ENCODE assay signal across 8 mouse cellular contexts in genomic region chr7:142385742-142386403, GRCm38 (mm10). TPM values are rescaled to one million over a fixed set of nuclear protein-coding genes. Genes with fewer than 3 reads are reported as not detected.
A peak's percentile ranks its signal among the peaks of the same experiment; 100 is the strongest.
DNase-seq lines count a peak whose midpoint lies in the region; ATAC-seq lines count a peak whose summit lies in the region.

No protein-coding gene starts in this region.

- 78% methylated on average over 3 of the region's 3 CpGs for WGBS in heart, embryonic 15.5 days
- 91% methylated on average over 3 of the region's 3 CpGs for WGBS in hindbrain, embryonic 10.5 days
- 88% methylated on average over 3 of the region's 3 CpGs for WGBS in midbrain, embryonic 11.5 days

- no peaks in the 10 kb centered on the region for H3K9me3 ChIP-seq in heart, embryonic 15.5 days (replicated peaks)
- H3K9me3 ChIP-seq in hindbrain, embryonic 10.5 days: no peaks in the 10 kb centered on the region
- no peaks in the 10 kb centered on the region for H3K9me3 ChIP-seq in midbrain, embryonic 11.5 days (ENCODE audit: control insufficient read depth, low read length)

- no peak for ATAC-seq in heart, embryonic 15.5 days (replicated peaks; ENCODE audit: insufficient number of reproducible peaks, insufficient read depth, low FRiP score, low read depth)
- no peak for ATAC-seq in midbrain, embryonic 11.5 days (ENCODE audit: low FRiP score)
- ATAC-seq in megakaryocyte progenitor cell, adult 5-6 weeks (replicated peaks; ENCODE audit: poor library complexity): no peak

- H3K4me3 ChIP-seq in heart, embryonic 15.5 days: peak overlapping the region; percentile 70
- peak overlapping the region; percentile 94 for H3K4me3 ChIP-seq in brown adipose tissue, adult 24 weeks (ENCODE audit: insufficient read depth, low read depth, low read length)
- H3K4me3 ChIP-seq in hindbrain, embryonic 10.5 days: peak overlapping the region; percentile 92
- no peak overlapping the region for H3K4me3 ChIP-seq in midbrain, embryonic 11.5 days (ENCODE audit: low read depth, low read length)

- H3K9ac ChIP-seq in heart, embryonic 15.5 days: peak overlapping the region; percentile 77
- no peak overlapping the region for H3K9ac ChIP-seq in midbrain, embryonic 11.5 days (ENCODE audit: low read length)

- peak overlapping the region; percentile 91 for H3K4me2 ChIP-seq in heart, embryonic 15.5 days
- H3K4me2 ChIP-seq in midbrain, embryonic 11.5 days: peak overlapping the region; percentile 81; the same call in 1 of the 2 replicates

- H3K27ac ChIP-seq in heart, embryonic 15.5 days: peak overlapping the region; percentile 82
- peak overlapping the region; percentile 46 for H3K27ac ChIP-seq in brown adipose tissue, adult 24 weeks (replicated peaks; ENCODE audit: low read depth, low read length)
- H3K27ac ChIP-seq in hindbrain, embryonic 10.5 days: 0 out of 2 replicates have a peak overlapping the region, but pooled peaks have one; percentile 92
- no peak overlapping the region for H3K27ac ChIP-seq in midbrain, embryonic 11.5 days (ENCODE audit: low read depth, low read length)

- no peaks in the 10 kb centered on the region for H3K27me3 ChIP-seq in heart, embryonic 15.5 days
- H3K27me3 ChIP-seq in hindbrain, embryonic 10.5 days (ENCODE audit: insufficient read depth, poor library complexity, severe bottlenecking): 0 out of 2 replicates have a peak, but pooled peaks cover 6% of the 10 kb centered on the region
- no peaks in the 10 kb centered on the region for H3K27me3 ChIP-seq in midbrain, embryonic 11.5 days (ENCODE audit: control insufficient read depth, insufficient read depth, low read length)

- intact Hi-C loops in heart, postnatal 14 days (cut with DNase I): no loop called here

- DNase-seq in heart, postnatal 14 days: no peak
- DNase-seq in hindbrain, embryonic 10.5 days (ENCODE audit: low spot score): no peak
- no peak for DNase-seq in midbrain, embryonic 11.5 days (ENCODE audit: low spot score, missing footprints)
- DNase-seq in layer of hippocampus, postnatal 14 days (ENCODE audit: low spot score in 2 of 2): no peak
- DNase-seq in kidney, postnatal 14 days: no peak

- H3K4me1 ChIP-seq in heart, embryonic 15.5 days (replicated peaks): peaks cover 23% of the 10 kb centered on the region
- peaks cover 12% of the 10 kb centered on the region for H3K4me1 ChIP-seq in brown adipose tissue, adult 24 weeks (ENCODE audit: control insufficient read depth, insufficient read depth, insufficient read length, low read length)
- H3K4me1 ChIP-seq in hindbrain, embryonic 10.5 days (replicated peaks): peaks cover 24% of the 10 kb centered on the region
- peaks cover 8% of the 10 kb centered on the region for H3K4me1 ChIP-seq in midbrain, embryonic 11.5 days (ENCODE audit: control insufficient read depth, insufficient read depth, low read length)

- H3K36me3 ChIP-seq in heart, embryonic 15.5 days: peaks cover 45% of the 10 kb centered on the region
- H3K36me3 ChIP-seq in hindbrain, embryonic 10.5 days: peaks cover 48% of the 10 kb centered on the region
- peaks cover 18% of the 10 kb centered on the region; the same call in 1 of the 2 replicates for H3K36me3 ChIP-seq in midbrain, embryonic 11.5 days (ENCODE audit: control insufficient read depth, insufficient read depth, low read length)

RNA-seq across cellular contexts. Expression of gene Ctsd, which starts 2.0 kb away (rescaled TPM):
- polyA plus RNA-seq in heart, embryonic 15.5 days (2015; fragmentation: Nextera tagmentation; extraction: Ambion mirVana): 389 and 487 TPM in 2 replicates
- 100 to 1,000 TPM; 572 to 613 TPM for total RNA-seq in heart, postnatal 14 days (2021)
- 1,099 and 1,150 TPM in 2 replicates for polyA plus RNA-seq in brown adipose tissue, adult 24 weeks (2012; ENCODE audit: insufficient read depth, insufficient read length, missing spikeins)
- 159 and 198 TPM in 2 replicates for polyA plus RNA-seq in hindbrain, embryonic 10.5 days (2016; fragmentation: Nextera tagmentation; extraction: Ambion mirVana)
- polyA plus RNA-seq in midbrain, embryonic 11.5 days (2014; fragmentation: Nextera tagmentation; extraction: Ambion mirVana): 166 and 169 TPM in 2 replicates
- total RNA-seq in layer of hippocampus, postnatal 14 days (2021): 100 to 1,000 TPM; 304 to 345 TPM
- 115 and 133 TPM in 2 replicates for total RNA-seq in megakaryocyte progenitor cell, adult 5-6 weeks (2015)
- 129 and 170 TPM in 2 replicates for total RNA-seq in megakaryocyte progenitor cell, adult 5-6 weeks (2017)

RNA-seq across cellular contexts. Expression of gene Gm49369, which starts 3.4 kb away (rescaled TPM):
- polyA plus RNA-seq in heart, embryonic 15.5 days (2015; fragmentation: Nextera tagmentation; extraction: Ambion mirVana): 1.2 TPM in 1 of 2 replicates, not detected in the other
- total RNA-seq in heart, postnatal 14 days (2021): 1 to 10 TPM; 2.4 to 6.7 TPM
- polyA plus RNA-seq in brown adipose tissue, adult 24 weeks (2012; ENCODE audit: insufficient read depth, insufficient read length, missing spikeins): 3.0 and 3.8 TPM in 2 replicates
- 1.5 TPM in 1 of 2 replicates, not detected in the other for polyA plus RNA-seq in hindbrain, embryonic 10.5 days (2016; fragmentation: Nextera tagmentation; extraction: Ambion mirVana)
- 0.79 and 0.93 TPM in 2 replicates for polyA plus RNA-seq in midbrain, embryonic 11.5 days (2014; fragmentation: Nextera tagmentation; extraction: Ambion mirVana)
- total RNA-seq in layer of hippocampus, postnatal 14 days (2021): under 1 TPM in 1 of 2 experiments, not detected in 1; 0.71 TPM
- not detected in 2 replicates for total RNA-seq in megakaryocyte progenitor cell, adult 5-6 weeks (2015)
- total RNA-seq in megakaryocyte progenitor cell, adult 5-6 weeks (2017): 25.2 and 59.0 TPM in 2 replicates

RNA-seq across cellular contexts. Expression of gene Ifitm10, which starts 12.3 kb away (rescaled TPM):
- polyA plus RNA-seq in heart, embryonic 15.5 days (2015; fragmentation: Nextera tagmentation; extraction: Ambion mirVana): 4.7 and 5.5 TPM in 2 replicates
- total RNA-seq in heart, postnatal 14 days (2021): 1 to 10 TPM; 1.7 to 2.1 TPM
- polyA plus RNA-seq in brown adipose tissue, adult 24 weeks (2012; ENCODE audit: insufficient read depth, insufficient read length, missing spikeins): 1.5 TPM in 1 of 2 replicates, not detected in the other
- 0.63 and 1.1 TPM in 2 replicates for polyA plus RNA-seq in hindbrain, embryonic 10.5 days (2016; fragmentation: Nextera tagmentation; extraction: Ambion mirVana)
- polyA plus RNA-seq in midbrain, embryonic 11.5 days (2014; fragmentation: Nextera tagmentation; extraction: Ambion mirVana): 0.18 and 0.40 TPM in 2 replicates
- total RNA-seq in layer of hippocampus, postnatal 14 days (2021): 10 to 100 TPM; 30.0 to 31.3 TPM
- not detected in 2 replicates for total RNA-seq in megakaryocyte progenitor cell, adult 5-6 weeks (2015)
- not detected in 2 replicates for total RNA-seq in megakaryocyte progenitor cell, adult 5-6 weeks (2017)

RNA-seq across cellular contexts. Expression of gene Syt8, which starts 48.8 kb away (rescaled TPM):
- 0.48 and 1.7 TPM in 2 replicates for polyA plus RNA-seq in heart, embryonic 15.5 days (2015; fragmentation: Nextera tagmentation; extraction: Ambion mirVana)
- not detected for total RNA-seq in heart, postnatal 14 days (2021)
- polyA plus RNA-seq in brown adipose tissue, adult 24 weeks (2012; ENCODE audit: insufficient read depth, insufficient read length, missing spikeins): not detected in 2 replicates
- polyA plus RNA-seq in hindbrain, embryonic 10.5 days (2016; fragmentation: Nextera tagmentation; extraction: Ambion mirVana): not detected in 2 replicates
- polyA plus RNA-seq in midbrain, embryonic 11.5 days (2014; fragmentation: Nextera tagmentation; extraction: Ambion mirVana): not detected in 2 replicates
- not detected for total RNA-seq in layer of hippocampus, postnatal 14 days (2021)
- total RNA-seq in megakaryocyte progenitor cell, adult 5-6 weeks (2015): not detected in 2 replicates
- total RNA-seq in megakaryocyte progenitor cell, adult 5-6 weeks (2017): not detected in 2 replicates

RNA-seq across cellular contexts. Expression of gene Tnni2, which starts 55.7 kb away (rescaled TPM):
- polyA plus RNA-seq in heart, embryonic 15.5 days (2015; fragmentation: Nextera tagmentation; extraction: Ambion mirVana): 16.8 and 16.9 TPM in 2 replicates
- total RNA-seq in heart, postnatal 14 days (2021): 1 to 10 TPM; 5.7 to 7.8 TPM
- 232 and 484 TPM in 2 replicates for polyA plus RNA-seq in brown adipose tissue, adult 24 weeks (2012; ENCODE audit: insufficient read depth, insufficient read length, missing spikeins)
- 1.2 and 1.3 TPM in 2 replicates for polyA plus RNA-seq in hindbrain, embryonic 10.5 days (2016; fragmentation: Nextera tagmentation; extraction: Ambion mirVana)
- 0.47 and 0.96 TPM in 2 replicates for polyA plus RNA-seq in midbrain, embryonic 11.5 days (2014; fragmentation: Nextera tagmentation; extraction: Ambion mirVana)
- total RNA-seq in layer of hippocampus, postnatal 14 days (2021): under 1 TPM in 1 of 2 experiments, not detected in 1; 0.37 TPM
- total RNA-seq in megakaryocyte progenitor cell, adult 5-6 weeks (2015): 6.0 and 8.0 TPM in 2 replicates
- 2.4 and 7.7 TPM in 2 replicates for total RNA-seq in megakaryocyte progenitor cell, adult 5-6 weeks (2017)
